Mouse (Mus musculus): Measurements from ENCODE around the gene Grk5.

DNA sequence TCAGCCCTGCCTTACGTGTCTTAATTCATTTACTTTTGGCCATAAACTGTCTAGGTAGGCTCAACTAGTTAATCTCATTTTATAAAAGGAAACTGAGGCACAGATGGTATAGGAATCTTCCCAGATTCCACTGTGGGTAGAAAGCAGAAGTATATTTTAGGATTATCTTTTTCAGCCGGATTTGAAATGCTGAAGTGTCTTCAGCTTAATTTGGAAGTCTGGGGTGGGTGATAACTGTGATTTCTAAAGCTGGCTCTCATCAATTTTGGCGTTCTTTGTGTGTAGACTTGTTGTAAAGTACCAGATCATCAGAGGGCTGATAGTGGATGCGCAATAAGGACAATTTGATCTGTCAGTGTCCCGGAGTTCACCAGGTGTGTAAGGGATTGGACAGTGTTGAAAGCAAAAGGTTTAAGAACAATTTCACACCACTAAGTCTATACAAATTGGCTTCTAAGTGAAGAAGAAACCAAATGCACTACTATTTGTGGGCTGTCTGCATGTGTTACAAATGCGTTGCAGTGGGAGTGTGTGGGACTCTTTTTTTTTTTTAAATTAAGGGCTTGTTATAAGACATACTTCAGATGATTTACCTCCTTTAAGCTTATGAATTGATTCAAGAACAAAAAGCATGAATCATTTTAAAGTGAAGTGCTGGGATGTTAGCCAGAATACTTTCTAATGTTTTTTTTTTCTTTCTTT is 27.5 kb downstream of the Grk5 start:
- TF ChIP-seq CTCF (IDR thresholded peaks at IDR 0.05; ENCODE audit: low read depth) (no peak), EP300 (optimal IDR thresholded peaks at IDR 0.05) (no peak)

All from stomach, postnatal 0 days (tissue).